Mouse (Mus musculus) cerebellum, adult 2 months (tissue): ENCODE results near the gene Cwc27. TPM values are rescaled to one million over a fixed set of nuclear protein-coding genes. Genes with fewer than 3 reads are reported as not detected.

ENCODE experiments used
- DNase-seq, 2 experiments: peaks; one replicate each; pipeline ENCODE4 v3.0.0; 2021
- H3K27ac ChIP-seq: fragments of 200-500 bp; 2 replicates; pipeline ENCODE4 v1.5.1; 2012; ENCODE audit warnings: low read length, control low read depth, inconsistent platforms; ENCODE audit not compliant: insufficient read depth
- H3K27me3 ChIP-seq: fragments of 200-500 bp; 2 replicates; pipeline ENCODE4 v1.6.1; 2012; ENCODE audit warnings: inconsistent platforms, mild to moderate bottlenecking, low read length, moderate library complexity; ENCODE audit not compliant: control insufficient read depth, insufficient read depth
- H3K4me1 ChIP-seq: fragments of 200-500 bp; 2 replicates; pipeline ENCODE4 v1.6.1; 2011; ENCODE audit warnings: low read length; ENCODE audit not compliant: control insufficient read depth, insufficient read depth
- H3K4me3 ChIP-seq: fragments of 200-500 bp; replicated peaks from 2 replicates; pipeline ENCODE3; 2011; ENCODE audit warnings: mild to moderate bottlenecking, low read depth, low read length, control low read depth; ENCODE audit not compliant: insufficient read depth
- CTCF ChIP-seq: fragments of 200-500 bp; IDR thresholded peaks from 2 replicates; pipeline ENCODE4 v1.5.1; 2011; ENCODE audit warnings: low read depth, mild to moderate bottlenecking, control low read depth, low read length, moderate library complexity, borderline replicate concordance; ENCODE audit not compliant: insufficient read depth
- POLR2A ChIP-seq: fragments of 200-500 bp; IDR thresholded peaks from 2 replicates; pipeline ENCODE4 v1.6.1; 2011; ENCODE audit warnings: low read length, control low read depth, borderline replicate concordance; ENCODE audit not compliant: insufficient read depth
- WGBS: fragments of 180-500 bp; shearing (Covaris S2); methylation state at CpG from one replicate; pipeline ENCODE4 v1.1.7; 2018; 5-methylcytosine and 5-hydroxymethylcytosine counted together
- polyA plus RNA-seq: library from polyadenylated mRNA; depleted of rRNA; stranded (reverse); fragments of >200 nt; gene quantifications from 2 replicates; pipeline ENCODE4 v1.2.3, GENCODE M21; 2012

Gene Cwc27
- polyA plus RNA-seq, 1 experiment = 16.4 TPM

DNA sequence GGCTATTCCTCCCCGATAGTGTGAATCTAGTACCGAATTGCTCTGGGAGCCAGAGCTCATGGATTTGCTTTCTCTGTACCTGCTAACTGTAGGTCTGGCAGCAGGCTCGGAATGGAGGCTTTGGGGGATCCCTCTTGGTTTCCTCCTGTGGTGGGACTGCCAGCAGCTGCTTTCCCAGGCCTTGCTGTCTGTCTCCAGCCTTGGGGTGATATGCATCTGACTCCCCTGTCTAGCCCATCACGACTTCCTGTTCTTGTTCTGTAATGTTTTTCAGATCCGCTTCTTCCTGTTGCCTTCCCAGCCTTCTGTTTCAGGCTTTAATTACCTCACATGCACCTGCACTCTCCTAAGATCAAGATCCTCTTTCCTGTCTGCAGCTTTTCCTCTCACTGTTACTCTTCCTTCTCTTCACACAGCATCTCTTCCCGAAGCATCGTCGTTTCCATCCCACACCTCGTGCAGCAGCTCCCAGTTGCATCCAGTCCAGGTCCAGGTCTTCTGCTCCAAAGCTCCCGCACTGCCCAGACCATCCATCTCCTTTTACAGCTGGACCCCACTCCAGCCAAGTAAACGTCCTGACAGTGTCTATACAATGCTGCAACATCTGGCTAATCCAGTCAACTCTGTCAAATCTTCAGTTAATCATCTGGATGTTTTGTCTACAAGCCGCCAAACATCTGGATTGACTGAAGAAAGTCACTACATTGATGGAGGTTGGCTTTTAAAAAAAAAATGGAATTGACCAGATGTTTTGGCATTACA lies 193.6 kb downstream of the Cwc27 start:
- Histone ChIP-seq H3K27me3 (no peaks in the 10 kb centered on the region), H3K27ac (no peak overlapping the region), H3K4me1 (no peaks in the 10 kb centered on the region), H3K4me3 (no peak overlapping the region)
- TF ChIP-seq CTCF (no peak), POLR2A (no peak)
- no peak for DNase-seq
- WGBS = 89% methylated on average over 12 of the region's 12 CpGs

- H3K4me1 ChIP-seq = no peaks in the 10 kb centered on the region
- no peak for DNase-seq
- WGBS = 74% methylated on average over 6 of the region's 6 CpGs
- H3K27ac ChIP-seq = no peak overlapping the region
- H3K27me3 ChIP-seq = no peaks in the 10 kb centered on the region
- no peak for TF ChIP-seq CTCF
- TF ChIP-seq POLR2A = no peak
- no peak overlapping the region for H3K4me3 ChIP-seq
Measured at GRCm38 (mm10) chr13:104622102-104622743, 194.7 kb downstream of the Cwc27 start.

- Histone ChIP-seq H3K4me1 (no peaks in the 10 kb centered on the region), H3K27me3 (no peaks in the 10 kb centered on the region), H3K27ac (no peak overlapping the region), H3K4me3 (no peak overlapping the region)
- WGBS = 89% methylated on average over 2 of the region's 2 CpGs
- no peak for DNase-seq
- TF ChIP-seq CTCF (no peak), POLR2A (no peak)
Measured at GRCm38 (mm10) chr13:104620423-104620822, 196.5 kb downstream of the Cwc27 start.

- Histone ChIP-seq H3K27me3 (no peaks in the 10 kb centered on the region), H3K4me1 (no peaks in the 10 kb centered on the region), H3K27ac (no peak overlapping the region), H3K4me3 (no peak overlapping the region)
- 93% methylated on average over 7 of the region's 7 CpGs for WGBS
- DNase-seq = no peak
- TF ChIP-seq POLR2A = no peak
- TF ChIP-seq CTCF = no peak
Measured at GRCm38 (mm10) chr13:104619503-104620288, 197.2 kb downstream of the Cwc27 start.

DNA sequence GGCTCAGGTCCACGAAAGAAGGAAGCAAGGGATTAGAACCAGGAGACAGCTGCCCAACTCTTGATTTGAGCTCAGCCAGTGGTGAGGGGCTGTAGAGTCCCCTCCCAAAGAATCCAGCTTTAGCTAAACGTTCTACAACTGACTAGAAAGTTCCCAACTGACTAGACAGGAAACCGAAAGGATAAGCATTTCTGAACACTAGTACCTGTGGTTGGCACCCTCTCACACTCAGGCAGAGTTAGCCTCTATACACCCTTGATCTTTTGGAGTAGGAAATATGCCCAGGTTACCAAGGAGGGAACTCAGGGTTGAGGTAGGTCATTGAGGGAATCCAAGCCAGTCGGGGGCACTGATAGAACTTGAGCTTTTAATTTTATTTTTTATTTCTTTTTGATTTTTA lies 199.7 kb downstream of the Cwc27 start:
- WGBS = 89% methylated on average over 4 of the region's 4 CpGs
- no peaks in the 10 kb centered on the region for H3K27me3 ChIP-seq
- TF ChIP-seq CTCF (no peak), POLR2A (no peak)
- no peaks in the 10 kb centered on the region for H3K4me1 ChIP-seq
- no peak overlapping the region for H3K4me3 ChIP-seq
- no peak for DNase-seq
- no peak overlapping the region for H3K27ac ChIP-seq

GRCm38 (mm10) chr13:104615999-104616810 lies 200.7 kb downstream of the Cwc27 start:
- Histone ChIP-seq H3K4me1 (no peaks in the 10 kb centered on the region), H3K27me3 (no peaks in the 10 kb centered on the region), H3K4me3 (no peak overlapping the region), H3K27ac (no peak overlapping the region)
- no peak for TF ChIP-seq CTCF
- TF ChIP-seq POLR2A = no peak
- WGBS = 40% methylated on average over 18 of the region's 18 CpGs
- no peak for DNase-seq

GRCm38 (mm10) chr13:104615111-104615510 lies 201.8 kb downstream of the Cwc27 start:
- H3K4me1 ChIP-seq = no peaks in the 10 kb centered on the region
- WGBS = 80% methylated on average over 7 of the region's 7 CpGs
- DNase-seq = no peak
- no peak overlapping the region for H3K27ac ChIP-seq
- TF ChIP-seq POLR2A (no peak), CTCF (no peak)
- H3K27me3 ChIP-seq = no peaks in the 10 kb centered on the region
- no peak overlapping the region for H3K4me3 ChIP-seq
